Mouse (Mus musculus) heart, postnatal 10 days (tissue): Measurements from ENCODE around the gene Kmt2e. TPM values are rescaled to one million over a fixed set of nuclear protein-coding genes. Genes with fewer than 3 reads are reported as not detected.
"Not testable (repeated sequence)": the region's sequence is repeated elsewhere in the genome, so short reads cannot be mapped to it uniquely, and the experiment has no call there.

ENCODE experiments used
- DNase-seq, 2 experiments: peaks; one replicate each; pipeline ENCODE4 v3.0.0; 2021
- intact Hi-C: fragments of 180-260 bp; cut with DNase I; formaldehyde crosslinking; loops from one replicate; pipeline ENCODE4 v1.15.1; 2025
- total RNA-seq, 2 experiments: library from RNA; stranded (reverse); gene quantifications; 2 replicates each; pipeline ENCODE4 v1.2.3; 2021

The Kmt2e gene
- total RNA-seq, 2 experiments from 2014 or later = 57.9 to 66.5 TPM

- intact Hi-C loops = no loop called here
- no peak for DNase-seq
Measured at GRCm38 (mm10) chr5:23523936-23524335, 89.7 kb downstream of the Kmt2e start.

- intact Hi-C loops = no loop called here
- no peak for DNase-seq
Measured at GRCm38 (mm10) chr5:23524621-23525020, 90.4 kb downstream of the Kmt2e start.

GRCm38 (mm10) chr5:23531100-23531499 is 96.9 kb downstream of the Kmt2e start:
- intact Hi-C loops = no loop called here

GRCm38 (mm10) chr5:23531541-23532096 is 97.4 kb downstream of the Kmt2e start:
- no peak for DNase-seq
- intact Hi-C loops = no loop called here

More at GRCm38 (mm10) chr5:23531100-23531499, 96.9 kb downstream of the Kmt2e start:
- DNase-seq = no peak

GRCm38 (mm10) chr5:23535692-23536091 is 101.5 kb downstream of the Kmt2e start:
- intact Hi-C loops = no loop called here
- DNase-seq = no peak

GRCm38 (mm10) chr5:23551687-23552086 is 117.4 kb downstream of the Kmt2e start:
- peak; percentile 70 to 74 for DNase-seq
- intact Hi-C loops = loop anchor here (2.0 to 5.0 kb wide), 2 partner anchors 66 to 103 kb away; no protein-coding TSS in a partner anchor

GRCm38 (mm10) chr5:23553338-23553737 is 119.1 kb downstream of the Kmt2e start:
- not testable (repeated sequence) for DNase-seq
- intact Hi-C loops = loop anchor here (2.0 to 5.0 kb wide), 2 partner anchors 64 to 101 kb away; no protein-coding TSS in a partner anchor
